Mouse (Mus musculus) ES-Bruce4 (cell line): ENCODE results near the gene Col11a2. TPM values are rescaled to one million over a fixed set of nuclear protein-coding genes. Genes with fewer than 3 reads are reported as not detected.
"Not testable (repeated sequence)": the region's sequence is repeated elsewhere in the genome, so short reads cannot be mapped to it uniquely, and the experiment has no call there.

Experiments
- H3K27ac ChIP-seq: 2 replicates; pipeline ENCODE4 v1.5.1; 2012; ENCODE audit warnings: low read length, inconsistent platforms; ENCODE audit not compliant: insufficient read depth
- H3K27me3 ChIP-seq: 2 replicates; pipeline ENCODE4 v1.6.1; 2012; ENCODE audit warnings: mild to moderate bottlenecking, low read length, inconsistent platforms; ENCODE audit not compliant: control insufficient read depth, poor library complexity, insufficient read depth, severe bottlenecking
- H3K36me3 ChIP-seq: 2 replicates; pipeline ENCODE4 v1.6.1; 2012; ENCODE audit warnings: inconsistent platforms, mild to moderate bottlenecking, low read length, moderate library complexity; ENCODE audit not compliant: control insufficient read depth, poor library complexity, insufficient read depth, severe bottlenecking
- H3K4me1 ChIP-seq: one replicate; pipeline ENCODE4 v1.8.1; 2011; ENCODE audit warnings: low read length; ENCODE audit not compliant: control insufficient read depth, insufficient read depth
- H3K4me3 ChIP-seq: 2 replicates; pipeline ENCODE4 v1.5.1; 2011; ENCODE audit warnings: low read depth, mild to moderate bottlenecking, low read length
- H3K9ac ChIP-seq: 2 replicates; pipeline ENCODE4 v1.6.1; 2012; ENCODE audit warnings: low read depth, mild to moderate bottlenecking, inconsistent platforms; ENCODE audit not compliant: poor library complexity, severe bottlenecking
- H3K9me3 ChIP-seq: replicated peaks from 2 replicates; pipeline ENCODE4 v1.6.1; 2012; ENCODE audit warnings: mild to moderate bottlenecking, low read length, inconsistent platforms; ENCODE audit not compliant: control insufficient read depth, poor library complexity, insufficient read depth, severe bottlenecking
- CTCF ChIP-seq: IDR thresholded peaks from one replicate; pipeline ENCODE4 v1.8.1; 2011; ENCODE audit warnings: low read depth, low read length
- EP300 ChIP-seq: IDR thresholded peaks from 2 replicates; pipeline ENCODE4 v1.6.1; 2011; ENCODE audit warnings: low read depth, low read length; ENCODE audit not compliant: insufficient read depth
- POLR2A ChIP-seq: IDR thresholded peaks from one replicate; pipeline ENCODE4 v1.8.1; 2011; ENCODE audit warnings: low read length; ENCODE audit not compliant: insufficient read depth
- polyA plus RNA-seq: library from polyadenylated mRNA; stranded (reverse); fragments of >200 nt; gene quantifications from 2 replicates; pipeline ENCODE4 v1.2.4, GENCODE M21; 2011; ENCODE audit warnings: low read depth; ENCODE audit not compliant: missing spikeins, insufficient read depth, insufficient read length

Col11a2 gene
- 0.82 and 0.85 TPM in 2 replicates for polyA plus RNA-seq

GRCm38 (mm10) chr17:34038878-34039561, at the start of gene Col11a2:
TSS of gene Col11a2 (plus strand) at chr17:34039437.
- H3K9me3 ChIP-seq = no peaks in the 10 kb centered on the region
- no peaks in the 10 kb centered on the region for H3K27me3 ChIP-seq
- H3K9ac ChIP-seq = peak within 1 kb of the TSS; percentile 6; the same call in 1 of the 2 replicates
- TF ChIP-seq EP300 = no peak
- no peak for TF ChIP-seq POLR2A
- no peak for TF ChIP-seq CTCF
- H3K4me1 ChIP-seq = no peaks in the 10 kb centered on the region
- no peak within 1 kb of the TSS for H3K4me3 ChIP-seq
- 0 out of 2 replicates have a peak, but pooled peaks cover 13% of the 10 kb centered on the region for H3K36me3 ChIP-seq
- H3K27ac ChIP-seq = no peak within 1 kb of the TSS

- Histone ChIP-seq H3K9ac (peak overlapping the region; percentile 23; the same call in 1 of the 2 replicates), H3K27me3 (no peaks in the 10 kb centered on the region), H3K4me1 (no peaks in the 10 kb centered on the region), H3K27ac (no peak overlapping the region), H3K36me3 (no peaks in the 10 kb centered on the region), H3K9me3 (no peaks in the 10 kb centered on the region), H3K4me3 (peak overlapping the region; percentile 21; the same call in 1 of the 2 replicates)
- no peak for TF ChIP-seq EP300
- TF ChIP-seq POLR2A = no peak
- peak; percentile 64 for TF ChIP-seq CTCF
Observed at GRCm38 (mm10) chr17:33991788-33992664, 47.2 kb upstream of the Col11a2 start.

GRCm38 (mm10) chr17:33994959-33995358, 44.3 kb upstream of the Col11a2 start:
- Histone ChIP-seq H3K36me3 (no peaks in the 10 kb centered on the region), H3K27ac (no peak overlapping the region), H3K4me1 (no peaks in the 10 kb centered on the region), H3K27me3 (peaks cover 7% of the 10 kb centered on the region), H3K4me3 (no peak overlapping the region), H3K9me3 (no peaks in the 10 kb centered on the region), H3K9ac (no peak overlapping the region)
- TF ChIP-seq CTCF (no peak), EP300 (no peak), POLR2A (no peak)

GRCm38 (mm10) chr17:33995651-33996050, 43.6 kb upstream of the Col11a2 start:
- TF ChIP-seq CTCF = no peak
- no peak for TF ChIP-seq POLR2A
- no peak for TF ChIP-seq EP300
- no peak overlapping the region for H3K9ac ChIP-seq

GRCm38 (mm10) chr17:33997025-33997424, 42.2 kb upstream of the Col11a2 start:
- not testable (repeated sequence) for H3K27ac ChIP-seq, H3K9ac ChIP-seq, H3K9me3 ChIP-seq, H3K36me3 ChIP-seq, H3K4me3 ChIP-seq, H3K27me3 ChIP-seq, H3K4me1 ChIP-seq

More at GRCm38 (mm10) chr17:33995651-33996050, 43.6 kb upstream of the Col11a2 start:
- Histone ChIP-seq H3K4me3 (no peak overlapping the region), H3K27me3 (peaks cover 7% of the 10 kb centered on the region), H3K27ac (no peak overlapping the region), H3K9me3 (no peaks in the 10 kb centered on the region), H3K36me3 (no peaks in the 10 kb centered on the region), H3K4me1 (no peaks in the 10 kb centered on the region)

- not testable (repeated sequence) for H3K4me3 ChIP-seq, H3K9ac ChIP-seq, H3K9me3 ChIP-seq, H3K27ac ChIP-seq, H3K36me3 ChIP-seq, H3K27me3 ChIP-seq, H3K4me1 ChIP-seq
Observed at GRCm38 (mm10) chr17:33998697-33999096, 40.5 kb upstream of the Col11a2 start.
